Mouse (Mus musculus): ENCODE measurements around the gene Cox17. TPM values are rescaled to one million over a fixed set of nuclear protein-coding genes. Genes with fewer than 3 reads are reported as not detected.

Cox17 gene
- polyA plus RNA-seq, 1 experiment from 2014 or later, result 108 TPM

DNA sequence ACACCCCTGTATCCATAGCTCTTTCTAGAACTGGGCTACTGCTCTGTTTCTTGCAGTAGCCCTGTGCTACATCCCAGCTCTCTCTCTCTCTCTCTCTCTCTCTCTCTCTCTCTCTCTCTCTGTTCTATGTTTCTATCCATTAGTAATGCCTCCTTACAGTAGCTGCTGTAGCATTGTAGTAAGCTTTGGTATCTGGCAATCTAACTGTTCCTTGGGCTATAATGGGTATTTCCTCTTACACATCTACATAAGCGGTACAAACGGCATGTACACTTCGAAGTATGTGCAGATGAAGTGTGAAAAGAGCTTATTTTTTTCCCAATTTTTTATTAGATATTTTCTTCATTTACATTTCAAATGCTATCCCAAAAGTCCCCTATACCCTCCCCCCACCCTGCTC, 33.1 kb downstream of the Cox17 start:
- H3K4me3 ChIP-seq (ENCODE audit: low read depth, low read length), result no peak overlapping the region
- no peak overlapping the region for H3K4me2 ChIP-seq (ENCODE audit: low read depth, low read length)
- no peak overlapping the region for H3K9ac ChIP-seq (replicated peaks; ENCODE audit: low read length)
- DNase-seq (ENCODE audit: low spot score) (no peak), ATAC-seq (replicated peaks; ENCODE audit: insufficient number of reproducible peaks, low FRiP score, low TSS enrichment, low read depth) (no peak)
- H3K9me3 ChIP-seq (replicated peaks; ENCODE audit: control insufficient read depth, low read length), result no peaks in the 10 kb centered on the region
- H3K36me3 ChIP-seq (replicated peaks; ENCODE audit: control insufficient read depth, insufficient read depth, low read depth, low read length), result no peaks in the 10 kb centered on the region
- H3K4me1 ChIP-seq (ENCODE audit: control insufficient read depth, insufficient read depth, low read length), result no peaks in the 10 kb centered on the region; the same call in 1 of the 2 replicates
- WGBS, result 89% methylated on average over 3 of the region's 3 CpGs
- no peak overlapping the region for H3K27ac ChIP-seq (replicated peaks; ENCODE audit: low read depth, low read length)
- no peaks in the 10 kb centered on the region for H3K27me3 ChIP-seq (ENCODE audit: control insufficient read depth, insufficient read depth, low read length)

DNA sequence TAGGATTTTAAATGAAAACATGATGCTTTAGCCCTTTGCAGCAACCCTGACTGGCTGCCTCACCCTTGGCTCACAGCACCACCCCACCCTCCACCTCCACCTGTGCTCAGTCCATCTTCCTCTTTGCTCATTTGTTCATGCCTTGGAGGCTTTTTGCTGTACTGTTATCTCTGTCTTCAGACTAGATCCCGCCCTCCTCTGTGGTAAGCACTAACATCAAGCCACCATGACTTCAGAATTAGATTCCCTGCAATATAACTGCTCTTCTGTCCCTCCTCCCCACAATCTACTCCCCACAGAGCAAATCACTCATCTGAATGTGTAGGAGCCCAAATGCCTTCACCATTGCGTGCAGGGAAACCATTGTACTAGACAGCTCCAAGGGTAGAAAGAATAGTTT, 36.9 kb downstream of the Cox17 start:
- no peaks in the 10 kb centered on the region for H3K36me3 ChIP-seq (replicated peaks; ENCODE audit: control insufficient read depth, insufficient read depth, low read depth, low read length)
- H3K9ac ChIP-seq (replicated peaks; ENCODE audit: low read length), result no peak overlapping the region
- H3K4me3 ChIP-seq (ENCODE audit: low read depth, low read length), result no peak overlapping the region
- WGBS, result 81% methylated on average over 2 of the region's 2 CpGs
- H3K4me1 ChIP-seq (ENCODE audit: control insufficient read depth, insufficient read depth, low read length), result no peaks in the 10 kb centered on the region
- ATAC-seq (replicated peaks; ENCODE audit: insufficient number of reproducible peaks, low FRiP score, low TSS enrichment, low read depth) (no peak), DNase-seq (ENCODE audit: low spot score) (no peak)
- no peak overlapping the region for H3K27ac ChIP-seq (replicated peaks; ENCODE audit: low read depth, low read length)
- no peaks in the 10 kb centered on the region for H3K9me3 ChIP-seq (replicated peaks; ENCODE audit: control insufficient read depth, low read length)
- H3K27me3 ChIP-seq (ENCODE audit: control insufficient read depth, insufficient read depth, low read length), result no peaks in the 10 kb centered on the region
- H3K4me2 ChIP-seq (ENCODE audit: low read depth, low read length), result no peak overlapping the region

DNA sequence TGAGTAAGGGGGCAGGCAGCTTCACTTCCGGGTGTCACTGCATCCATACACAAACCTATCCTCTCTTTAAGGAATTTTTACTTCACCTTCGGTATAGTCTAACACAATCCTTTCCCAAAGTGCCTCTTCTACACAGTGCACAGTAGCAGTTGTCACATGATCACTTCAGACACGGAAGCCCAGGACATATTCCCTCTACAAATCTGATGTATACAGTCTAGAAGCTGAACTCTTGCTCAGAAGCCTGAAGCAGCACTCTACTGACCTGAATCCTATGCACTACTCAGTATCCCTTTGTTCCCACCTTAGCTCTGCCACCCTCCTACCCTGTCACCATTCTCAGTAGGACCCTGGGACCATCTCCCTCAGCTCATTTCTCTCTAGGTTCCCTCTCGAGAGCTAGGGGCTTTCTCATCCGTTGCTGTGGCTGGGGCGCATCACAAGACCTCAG, 38.4 kb downstream of the Cox17 start:
- 86% methylated on average over 6 of the region's 6 CpGs for WGBS
- no peak overlapping the region for H3K4me3 ChIP-seq (ENCODE audit: low read depth, low read length)
- no peaks in the 10 kb centered on the region for H3K36me3 ChIP-seq (replicated peaks; ENCODE audit: control insufficient read depth, insufficient read depth, low read depth, low read length)
- DNase-seq (ENCODE audit: low spot score) (no peak), ATAC-seq (replicated peaks; ENCODE audit: insufficient number of reproducible peaks, low FRiP score, low TSS enrichment, low read depth) (no peak)
- H3K4me2 ChIP-seq (ENCODE audit: low read depth, low read length), result no peak overlapping the region
- no peak overlapping the region for H3K9ac ChIP-seq (replicated peaks; ENCODE audit: low read length)
- H3K9me3 ChIP-seq (replicated peaks; ENCODE audit: control insufficient read depth, low read length), result no peaks in the 10 kb centered on the region
- no peak overlapping the region for H3K27ac ChIP-seq (replicated peaks; ENCODE audit: low read depth, low read length)
- no peaks in the 10 kb centered on the region for H3K4me1 ChIP-seq (ENCODE audit: control insufficient read depth, insufficient read depth, low read length)
- no peaks in the 10 kb centered on the region for H3K27me3 ChIP-seq (ENCODE audit: control insufficient read depth, insufficient read depth, low read length)

DNA sequence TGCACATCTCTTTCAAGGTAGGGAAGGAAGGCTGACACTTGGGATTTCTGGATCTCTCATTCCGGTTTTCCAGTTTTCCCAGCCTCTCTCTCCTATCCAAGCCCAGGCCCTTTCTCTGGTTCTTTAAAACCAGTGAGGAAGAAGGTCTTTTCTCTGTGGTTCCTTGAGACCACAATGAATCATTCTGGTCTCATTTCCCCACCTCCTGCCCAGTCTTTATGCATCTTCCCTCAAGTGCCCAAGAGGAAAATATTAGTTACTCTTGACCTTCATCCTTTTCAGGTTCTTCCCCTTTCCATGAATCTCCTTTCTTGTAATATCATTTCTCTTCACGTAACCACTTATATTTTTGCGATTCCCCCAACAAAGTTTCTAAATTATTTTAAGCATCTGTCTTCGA, 38.9 kb downstream of the Cox17 start:
- ATAC-seq (replicated peaks; ENCODE audit: insufficient number of reproducible peaks, low FRiP score, low TSS enrichment, low read depth) (no peak), DNase-seq (ENCODE audit: low spot score) (no peak)
- Histone ChIP-seq H3K36me3 (replicated peaks; ENCODE audit: control insufficient read depth, insufficient read depth, low read depth, low read length) (no peaks in the 10 kb centered on the region), H3K4me1 (ENCODE audit: control insufficient read depth, insufficient read depth, low read length) (no peaks in the 10 kb centered on the region), H3K27ac (replicated peaks; ENCODE audit: low read depth, low read length) (no peak overlapping the region), H3K27me3 (ENCODE audit: control insufficient read depth, insufficient read depth, low read length) (no peaks in the 10 kb centered on the region), H3K9me3 (replicated peaks; ENCODE audit: control insufficient read depth, low read length) (no peaks in the 10 kb centered on the region), H3K4me3 (ENCODE audit: low read depth, low read length) (no peak overlapping the region), H3K4me2 (ENCODE audit: low read depth, low read length) (no peak overlapping the region), H3K9ac (replicated peaks; ENCODE audit: low read length) (no peak overlapping the region)
- 90% methylated on average over 4 of the region's 4 CpGs for WGBS

DNA sequence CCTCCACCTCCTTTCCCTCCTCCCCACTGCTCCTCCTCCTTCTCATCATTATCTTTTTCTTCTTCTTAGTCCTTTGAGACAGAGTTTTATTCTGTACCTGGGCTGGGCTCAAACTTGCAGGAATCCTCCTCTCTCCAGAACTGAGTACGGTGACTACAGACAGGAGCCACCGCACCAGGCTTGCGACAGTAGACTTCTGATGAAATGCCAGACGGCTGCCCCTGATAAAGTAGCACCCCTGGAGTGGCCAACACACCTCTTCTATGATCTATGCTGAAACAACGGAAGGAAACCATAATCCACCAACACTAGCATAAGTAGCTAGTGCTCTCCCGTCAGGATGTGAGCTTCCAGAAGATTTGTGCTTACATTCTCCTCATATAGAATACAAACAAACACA, 40.6 kb downstream of the Cox17 start:
- H3K9me3 ChIP-seq (replicated peaks; ENCODE audit: control insufficient read depth, low read length), result no peaks in the 10 kb centered on the region
- no peaks in the 10 kb centered on the region for H3K27me3 ChIP-seq (ENCODE audit: control insufficient read depth, insufficient read depth, low read length)
- DNase-seq (ENCODE audit: low spot score) (no peak), ATAC-seq (replicated peaks; ENCODE audit: insufficient number of reproducible peaks, low FRiP score, low TSS enrichment, low read depth) (no peak)
- H3K4me3 ChIP-seq (ENCODE audit: low read depth, low read length), result no peak overlapping the region
- H3K9ac ChIP-seq (replicated peaks; ENCODE audit: low read length), result no peak overlapping the region
- no peak overlapping the region for H3K27ac ChIP-seq (replicated peaks; ENCODE audit: low read depth, low read length)
- no peaks in the 10 kb centered on the region for H3K4me1 ChIP-seq (ENCODE audit: control insufficient read depth, insufficient read depth, low read length)
- no peak overlapping the region for H3K4me2 ChIP-seq (ENCODE audit: low read depth, low read length)
- WGBS, result 89% methylated on average over 6 of the region's 6 CpGs
- no peaks in the 10 kb centered on the region for H3K36me3 ChIP-seq (replicated peaks; ENCODE audit: control insufficient read depth, insufficient read depth, low read depth, low read length)

DNA sequence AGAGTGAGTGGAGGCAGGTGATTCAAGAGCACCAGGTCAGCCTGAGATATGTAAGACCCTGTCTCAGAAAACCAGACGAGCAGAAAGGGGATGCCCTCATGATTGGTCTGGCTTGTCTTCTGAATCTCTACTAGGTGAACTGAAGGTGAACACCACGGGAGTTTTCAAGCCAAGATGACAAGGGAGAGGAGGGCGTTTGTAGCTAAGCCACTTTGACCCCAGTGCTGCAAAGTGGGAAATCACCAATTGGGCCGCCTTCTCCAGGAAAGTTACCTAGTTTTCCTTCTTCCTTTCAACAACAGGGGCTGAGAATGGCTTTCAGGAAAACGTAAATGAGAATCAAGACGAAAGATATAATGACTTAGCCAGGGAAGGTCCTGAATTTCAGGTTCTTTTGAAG, 42.0 kb downstream of the Cox17 start:
- Histone ChIP-seq H3K36me3 (replicated peaks; ENCODE audit: control insufficient read depth, insufficient read depth, low read depth, low read length) (no peaks in the 10 kb centered on the region), H3K27me3 (ENCODE audit: control insufficient read depth, insufficient read depth, low read length) (no peaks in the 10 kb centered on the region), H3K4me1 (ENCODE audit: control insufficient read depth, insufficient read depth, low read length) (no peaks in the 10 kb centered on the region), H3K9ac (replicated peaks; ENCODE audit: low read length) (no peak overlapping the region), H3K9me3 (replicated peaks; ENCODE audit: control insufficient read depth, low read length) (no peaks in the 10 kb centered on the region), H3K4me3 (ENCODE audit: low read depth, low read length) (no peak overlapping the region), H3K27ac (replicated peaks; ENCODE audit: low read depth, low read length) (no peak overlapping the region), H3K4me2 (ENCODE audit: low read depth, low read length) (no peak overlapping the region)
- 76% methylated on average over 6 of the region's 6 CpGs for WGBS
- ATAC-seq (replicated peaks; ENCODE audit: insufficient number of reproducible peaks, low FRiP score, low TSS enrichment, low read depth) (no peak), DNase-seq (ENCODE audit: low spot score) (no peak)

DNA sequence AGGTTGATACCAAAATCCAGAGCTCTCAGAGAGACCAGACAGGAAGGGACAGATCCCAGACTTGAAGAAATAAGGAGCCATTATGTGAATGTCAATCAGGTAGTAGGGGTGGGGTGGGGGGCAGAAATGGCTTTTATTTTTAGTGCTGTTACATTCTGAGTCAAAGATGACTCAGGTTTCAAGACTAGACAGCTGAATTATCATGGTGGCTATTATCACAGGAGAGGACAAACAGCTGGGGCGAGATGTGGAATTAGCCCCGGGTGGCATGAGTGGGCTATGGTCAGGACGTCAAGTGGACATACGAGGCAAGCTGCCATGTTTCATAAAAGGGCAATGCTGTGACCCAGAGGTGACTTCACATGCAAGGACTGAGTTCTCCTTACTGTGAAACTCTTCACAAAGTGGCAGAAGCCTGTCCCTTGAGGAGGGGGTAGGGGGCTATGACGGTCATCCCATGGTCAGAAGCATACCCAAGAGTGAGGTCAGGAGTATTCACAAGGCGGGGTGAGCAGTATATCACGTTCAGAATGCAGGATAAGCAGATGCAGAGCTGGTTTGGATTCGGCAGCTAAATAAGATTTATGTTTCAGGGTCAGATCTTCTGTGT, 42.6 kb downstream of the Cox17 start:
- no peak for ATAC-seq (replicated peaks; ENCODE audit: insufficient number of reproducible peaks, low FRiP score, low TSS enrichment, low read depth)
- Histone ChIP-seq H3K4me3 (ENCODE audit: low read depth, low read length) (no peak overlapping the region), H3K27me3 (ENCODE audit: control insufficient read depth, insufficient read depth, low read length) (no peaks in the 10 kb centered on the region), H3K9ac (replicated peaks; ENCODE audit: low read length) (no peak overlapping the region), H3K27ac (replicated peaks; ENCODE audit: low read depth, low read length) (no peak overlapping the region), H3K4me1 (ENCODE audit: control insufficient read depth, insufficient read depth, low read length) (no peaks in the 10 kb centered on the region), H3K4me2 (ENCODE audit: low read depth, low read length) (no peak overlapping the region), H3K36me3 (replicated peaks; ENCODE audit: control insufficient read depth, insufficient read depth, low read depth, low read length) (no peaks in the 10 kb centered on the region), H3K9me3 (replicated peaks; ENCODE audit: control insufficient read depth, low read length) (no peaks in the 10 kb centered on the region)
- WGBS, result 83% methylated on average over 8 of the region's 8 CpGs
- DNase-seq (ENCODE audit: low spot score), result no peak

DNA sequence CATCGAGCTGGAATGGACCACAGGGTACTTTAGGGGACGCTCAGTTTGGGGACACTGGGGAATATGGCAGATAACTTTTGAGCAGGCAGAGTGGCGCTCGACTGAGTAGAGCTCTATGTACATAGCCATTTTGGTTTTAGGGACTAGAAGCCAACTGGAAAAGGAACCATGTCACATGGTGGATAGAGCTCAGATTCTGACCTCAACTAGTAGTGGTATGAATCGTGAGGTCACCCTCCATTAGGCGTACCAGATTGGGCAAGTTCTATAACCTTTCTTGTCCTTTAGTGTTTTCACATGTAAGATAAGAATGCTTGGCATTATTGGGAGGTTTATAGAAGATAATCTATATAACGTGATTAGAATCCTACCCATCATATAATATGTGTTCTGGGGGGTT, 43.5 kb downstream of the Cox17 start:
- ATAC-seq (replicated peaks; ENCODE audit: insufficient number of reproducible peaks, low FRiP score, low TSS enrichment, low read depth), result no peak
- H3K4me1 ChIP-seq (ENCODE audit: control insufficient read depth, insufficient read depth, low read length), result no peaks in the 10 kb centered on the region

More for the DNA sequence above, 43.5 kb downstream of the Cox17 start:
- no peak for DNase-seq (ENCODE audit: low spot score)
- no peaks in the 10 kb centered on the region for H3K9me3 ChIP-seq (replicated peaks; ENCODE audit: control insufficient read depth, low read length)
- H3K27ac ChIP-seq (replicated peaks; ENCODE audit: low read depth, low read length), result no peak overlapping the region
- no peak overlapping the region for H3K4me2 ChIP-seq (ENCODE audit: low read depth, low read length)
- H3K4me3 ChIP-seq (ENCODE audit: low read depth, low read length), result no peak overlapping the region
- H3K27me3 ChIP-seq (ENCODE audit: control insufficient read depth, insufficient read depth, low read length), result no peaks in the 10 kb centered on the region
- H3K36me3 ChIP-seq (replicated peaks; ENCODE audit: control insufficient read depth, insufficient read depth, low read depth, low read length), result no peaks in the 10 kb centered on the region
- WGBS, result 83% methylated on average over 7 of the region's 7 CpGs
- H3K9ac ChIP-seq (replicated peaks; ENCODE audit: low read length), result no peak overlapping the region

Data from embryonic facial prominence, embryonic 11.5 days (tissue).